Mouse (Mus musculus) liver, adult 2 months (tissue): Measurements from ENCODE around the gene Gbp4.
"Not testable (repeated sequence)": the region's sequence is repeated elsewhere in the genome, so short reads cannot be mapped to it uniquely, and the experiment has no call there.

Experiments used
- CTCF ChIP-seq: fragments of 200-500 bp; IDR thresholded peaks from 2 replicates; pipeline ENCODE4 v1.5.1; 2011; ENCODE audit warnings: low read depth, low read length, control low read depth
- POLR2A ChIP-seq: fragments of 200-500 bp; IDR thresholded peaks from 2 replicates; pipeline ENCODE4 v1.6.1; 2011; ENCODE audit warnings: low read length, control low read depth; ENCODE audit not compliant: insufficient read depth; ENCODE audit errors: extremely low read depth

GRCm38 (mm10) chr5:105139409-105140088 is at the start of gene Gbp4, which contains the start of the genes Gbp9 and Gbp8:
- not testable (repeated sequence) for TF ChIP-seq CTCF, POLR2A
